Mouse (Mus musculus) CH12.LX (cell line): ENCODE measurements around the gene Parp3. TPM values are rescaled to one million over a fixed set of nuclear protein-coding genes. Genes with fewer than 3 reads are reported as not detected.

Experiments used
- DNase-seq: peaks from one replicate; pipeline ENCODE4 v3.0.0-alpha.2; 2013; ENCODE audit errors: extremely low read depth
- H3K27ac ChIP-seq: 2 replicates; pipeline ENCODE4 v1.5.1; 2012; ENCODE audit warnings: low read depth, mild to moderate bottlenecking, control low read depth, moderate library complexity; ENCODE audit not compliant: insufficient read depth
- H3K27me3 ChIP-seq: replicated peaks from 2 replicates; pipeline ENCODE3; 2012; ENCODE audit warnings: inconsistent platforms
- H3K36me3 ChIP-seq, 2 experiments: replicated peaks in 1 of 2; 2 replicates each; pipeline versions ENCODE3 to v1.6.1; 2012; ENCODE audit warnings: inconsistent platforms in 1 of 2, low read length in 1 of 2, mild to moderate bottlenecking in 1 of 2, mixed read lengths in 1 of 2, moderate library complexity in 1 of 2; ENCODE audit not compliant: control insufficient read depth in 1 of 2, insufficient read depth in 1 of 2
- H3K4me1 ChIP-seq, 2 experiments: 2 replicates each; pipeline ENCODE4 v1.6.1; 2012; ENCODE audit warnings: inconsistent platforms in 1 of 2, moderate library complexity in 1 of 2; ENCODE audit not compliant: insufficient read depth in 2 of 2, control insufficient read depth in 1 of 2
- H3K4me2 ChIP-seq: 2 replicates; pipeline ENCODE4 v1.6.1; 2012; ENCODE audit warnings: low read depth, mild to moderate bottlenecking, control low read depth; ENCODE audit not compliant: poor library complexity, insufficient read depth, severe bottlenecking
- H3K4me3 ChIP-seq, 3 experiments: fragments of 150-350 bp in 1 of 3; sonication (generic) in 1 of 3; replicated peaks in 1 of 3; 2 replicates each; pipeline versions ENCODE3 to v1.5.1; 2011 to 2012; ENCODE audit warnings: low read depth in 2 of 3, low read length in 2 of 3, mild to moderate bottlenecking in 2 of 3, moderate library complexity in 2 of 3, control low read depth in 1 of 3, improper control_type of control experiment in 1 of 3, inconsistent platforms in 1 of 3, mixed read lengths in 1 of 3; ENCODE audit not compliant: poor library complexity in 1 of 3
- H3K79me2 ChIP-seq: replicated peaks from 2 replicates; pipeline ENCODE4 v1.6.1; 2012; ENCODE audit warnings: mild to moderate bottlenecking, moderate library complexity; ENCODE audit not compliant: control insufficient read depth, poor library complexity, insufficient read depth, severe bottlenecking; ENCODE audit errors: extremely low read depth
- H3K9ac ChIP-seq: 2 replicates; pipeline ENCODE4 v1.6.1; 2012; ENCODE audit warnings: low read depth, mild to moderate bottlenecking, control low read depth, moderate library complexity; ENCODE audit not compliant: insufficient read depth
- H3K9me3 ChIP-seq: replicated peaks from 2 replicates; pipeline ENCODE3; 2012; ENCODE audit warnings: low read length, inconsistent platforms, mixed read lengths
- BHLHE40 ChIP-seq: IDR thresholded peaks from 2 replicates; pipeline ENCODE4 v1.6.1; 2011; ENCODE audit warnings: mild to moderate bottlenecking, low read depth, low read length, improper control_type of control experiment
- CHD1 ChIP-seq: IDR thresholded peaks from 2 replicates; pipeline ENCODE4 v1.6.1; 2012; ENCODE audit warnings: low read depth, low read length, improper control_type of control experiment, inconsistent platforms
- CHD2 ChIP-seq: IDR thresholded peaks from 2 replicates; pipeline ENCODE4 v1.6.1; 2011; ENCODE audit warnings: low read length, improper control_type of control experiment
- CTCF ChIP-seq, 2 experiments: IDR thresholded peaks in 1 of 2; conservative IDR thresholded peaks in 1 of 2; 2 replicates each; pipeline ENCODE4 v1.5.1; 2011 to 2012; ENCODE audit warnings: low read depth in 2 of 2, low read length in 2 of 2, improper control_type of control experiment in 1 of 2, inconsistent platforms in 1 of 2, mild to moderate bottlenecking in 1 of 2, moderate library complexity in 1 of 2
- E2F4 ChIP-seq: IDR thresholded peaks from 2 replicates; pipeline ENCODE4 v1.6.1; 2011; ENCODE audit warnings: low read depth, low read length, improper control_type of control experiment; ENCODE audit not compliant: insufficient replicate concordance
- ELF1 ChIP-seq: IDR thresholded peaks from 2 replicates; pipeline ENCODE4 v1.6.1; 2014; ENCODE audit warnings: low read depth, mild to moderate bottlenecking, inconsistent platforms, low read length, improper control_type of control experiment
- EP300 ChIP-seq: IDR thresholded peaks from 2 replicates; pipeline ENCODE4 v1.6.1; 2011; ENCODE audit warnings: low read length, improper control_type of control experiment
- GABPA ChIP-seq: IDR thresholded peaks from 2 replicates; pipeline ENCODE4 v1.6.1; 2012; ENCODE audit warnings: low read depth, low read length, improper control_type of control experiment, inconsistent platforms; ENCODE audit not compliant: insufficient replicate concordance
- IRF4 ChIP-seq: IDR thresholded peaks from 2 replicates; pipeline ENCODE4 v1.6.1; 2014; ENCODE audit warnings: low read depth, mild to moderate bottlenecking, inconsistent platforms, low read length, improper control_type of control experiment
- JUN ChIP-seq: IDR thresholded peaks from 2 replicates; pipeline ENCODE4 v1.6.1; 2011; ENCODE audit warnings: low read depth, mild to moderate bottlenecking, low read length, improper control_type of control experiment, moderate library complexity; ENCODE audit not compliant: insufficient read depth
- MAFK ChIP-seq: IDR thresholded peaks from 2 replicates; pipeline ENCODE4 v1.6.1; 2011; ENCODE audit warnings: low read length, improper control_type of control experiment; ENCODE audit not compliant: insufficient replicate concordance
- MAX ChIP-seq: IDR thresholded peaks from 2 replicates; pipeline ENCODE4 v1.6.1; 2011; ENCODE audit warnings: low read length, improper control_type of control experiment
- MAZ ChIP-seq: IDR thresholded peaks from 2 replicates; pipeline ENCODE4 v1.6.1; 2012; ENCODE audit warnings: low read depth, mild to moderate bottlenecking, inconsistent platforms, low read length, improper control_type of control experiment, moderate library complexity
- MEF2A ChIP-seq: IDR thresholded peaks from 2 replicates; pipeline ENCODE4 v1.6.1; 2014; ENCODE audit warnings: low read depth, mild to moderate bottlenecking, inconsistent platforms, low read length, improper control_type of control experiment, borderline replicate concordance
- MYC ChIP-seq: IDR thresholded peaks from 2 replicates; pipeline ENCODE4 v1.6.1; 2011; ENCODE audit warnings: low read depth, mild to moderate bottlenecking, improper control_type of control experiment, low read length
- NELFE ChIP-seq: IDR thresholded peaks from 2 replicates; pipeline ENCODE4 v1.6.1; 2011; ENCODE audit warnings: low read depth, low read length, improper control_type of control experiment
- NRF1 ChIP-seq: IDR thresholded peaks from 2 replicates; pipeline ENCODE4 v1.6.1; 2014; ENCODE audit warnings: low read depth, mild to moderate bottlenecking, inconsistent platforms, low read length, improper control_type of control experiment, moderate library complexity
- PAX5 ChIP-seq: IDR thresholded peaks from 2 replicates; pipeline ENCODE4 v1.6.1; 2012; ENCODE audit warnings: low read length, inconsistent platforms, mixed read lengths
- POLR2A ChIP-seq: IDR thresholded peaks from 2 replicates; pipeline ENCODE4 v1.6.1; 2011; ENCODE audit warnings: low read depth, mild to moderate bottlenecking, improper control_type of control experiment, low read length
- POLR2AphosphoS2 ChIP-seq: IDR thresholded peaks from 2 replicates; pipeline ENCODE4 v1.6.1; 2011; ENCODE audit warnings: low read depth, low read length, improper control_type of control experiment
- RAD21 ChIP-seq: IDR thresholded peaks from 2 replicates; pipeline ENCODE4 v1.6.1; 2011; ENCODE audit warnings: low read depth, mild to moderate bottlenecking, low read length, improper control_type of control experiment, moderate library complexity
- RCOR1 ChIP-seq: conservative IDR thresholded peaks from 2 replicates; pipeline ENCODE4 v1.6.1; 2012; ENCODE audit warnings: low read depth, mild to moderate bottlenecking, inconsistent platforms, low read length, improper control_type of control experiment
- SIN3A ChIP-seq: IDR thresholded peaks from 2 replicates; pipeline ENCODE4 v1.6.1; 2012; ENCODE audit warnings: low read length, improper control_type of control experiment, inconsistent platforms
- SMC3 ChIP-seq: IDR thresholded peaks from 2 replicates; pipeline ENCODE4 v1.6.1; 2011; ENCODE audit warnings: low read depth, low read length, improper control_type of control experiment
- TCF12 ChIP-seq: IDR thresholded peaks from 2 replicates; pipeline ENCODE4 v1.6.1; 2014; ENCODE audit warnings: low read depth, mild to moderate bottlenecking, inconsistent platforms, low read length, improper control_type of control experiment
- USF1 ChIP-seq: IDR thresholded peaks from 2 replicates; pipeline ENCODE4 v1.6.1; 2014; ENCODE audit warnings: low read depth, mild to moderate bottlenecking, inconsistent platforms, low read length, improper control_type of control experiment
- ZKSCAN1 ChIP-seq: IDR thresholded peaks from 2 replicates; pipeline ENCODE4 v1.6.1; 2012; ENCODE audit warnings: low read depth, inconsistent platforms, low read length, improper control_type of control experiment, borderline replicate concordance
- ZMIZ1 ChIP-seq: IDR thresholded peaks from 2 replicates; pipeline ENCODE4 v1.6.1; 2012; ENCODE audit warnings: low read depth, mild to moderate bottlenecking, inconsistent platforms, low read length, improper control_type of control experiment
- ZNF384 ChIP-seq: IDR thresholded peaks from 2 replicates; pipeline ENCODE4 v1.6.1; 2012; ENCODE audit warnings: low read depth, low read length, improper control_type of control experiment, inconsistent platforms
- dilution Hi-C: fragments of 300-500 bp; cut with MboI; formaldehyde crosslinking; loops from 2 replicates; pipeline ENCODE4 v1.14.3; 2020; ENCODE audit warnings: low sequenced_read_pairs; ENCODE audit not compliant: extremely low pct_unique_long_range_greater_than_20kb, extremely low pct_ligation_motif_present
- in situ Hi-C: fragments of 300-500 bp; cut with MboI; formaldehyde crosslinking; loops from 3 replicates; pipeline ENCODE4 v1.14.3; 2019; ENCODE audit warnings: low sequenced_read_pairs, low pct_ligation_motif_present, low pct_unique_long_range_greater_than_20kb, mixed read lengths
- polyA plus RNA-seq: library from polyadenylated mRNA; unstranded; fragments of >175 nt; gene quantifications from 2 replicates; pipeline ENCODE4 v1.2.1, GENCODE M21; 2012; ENCODE audit warnings: low read depth; ENCODE audit not compliant: insufficient read length
- total RNA-seq, 2 experiments: library from RNA; depleted of rRNA; stranded (reverse); fragments of 300-350 nt in 1 of 2; fragments of >200 nt in 1 of 2; gene quantifications; 2 replicates each; pipeline ENCODE4 v1.2.3; 2012 to 2014

Gene Parp3
- total and polyA plus RNA-seq, 3 experiments, result 10.3 to 24.6 (median 12.9) TPM

GRCm38 (mm10) chr9:106436566-106436965 lies 40.2 kb downstream of the Parp3 start:
- in situ Hi-C loops, result loop anchor here (5.0 kb wide), 1 partner anchor 41 kb away; the partner anchor contains the start of genes Parp3 and Rrp9
- peaks cover 11 to 47% of the 10 kb centered on the region in 2 experiments for H3K4me1 ChIP-seq

DNA sequence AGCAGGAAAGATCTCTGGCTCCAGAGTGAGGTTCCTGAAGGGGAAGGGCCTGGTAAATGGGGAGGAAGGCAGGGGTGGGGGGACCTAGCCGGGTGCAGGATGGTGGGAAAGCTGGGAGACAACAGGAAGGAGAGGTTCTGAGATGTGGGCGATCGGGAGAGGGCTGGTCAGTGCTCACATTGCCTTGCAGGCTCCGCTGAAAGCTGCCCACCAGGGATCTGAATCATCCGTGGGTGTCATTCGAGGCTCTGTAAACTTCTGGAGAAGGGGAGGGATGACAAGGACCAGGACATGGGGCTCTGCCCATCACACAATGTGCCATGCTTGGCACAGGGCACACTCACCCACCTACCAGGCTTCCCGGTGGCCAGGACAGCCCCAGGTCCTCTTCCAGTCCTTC lies 43.4 kb downstream of the Parp3 start:
- no peak overlapping the region for H3K4me3 ChIP-seq
- H3K9me3 ChIP-seq, result no peaks in the 10 kb centered on the region
- in situ Hi-C loops (no loop called here), dilution Hi-C loops (no loop called here)
- no peaks in the 10 kb centered on the region for H3K27me3 ChIP-seq
- H3K4me1 ChIP-seq, result peaks cover 13 to 52% of the 10 kb centered on the region in 2 experiments
- DNase-seq, result no peak
- TF ChIP-seq PAX5 (no peak), TCF12 (no peak), POLR2A (no peak; the same call in 1 of the 2 replicates), POLR2AphosphoS2 (no peak), MAZ (no peak), GABPA (no peak), ZMIZ1 (no peak), ZKSCAN1 (no peak), SIN3A (no peak), MAFK (no peak), E2F4 (no peak), NRF1 (no peak), CTCF (conservative IDR thresholded peaks at IDR 0.05 in 1 of 2, IDR thresholded peaks at IDR 0.05 in 1 of 2; ENCODE audit: low read depth in 2 of 2, low read length in 2 of 2) (no peak), SMC3 (no peak), EP300 (no peak), MEF2A (no peak), USF1 (no peak), RCOR1 (no peak)
- no peak overlapping the region for H3K9ac ChIP-seq
- H3K36me3 ChIP-seq, result peaks cover 49 to 63% of the 10 kb centered on the region in 2 experiments
- peaks cover 34% of the 10 kb centered on the region for H3K79me2 ChIP-seq
- H3K27ac ChIP-seq, result no peak overlapping the region
- H3K4me2 ChIP-seq, result no peak overlapping the region

More at GRCm38 (mm10) chr9:106436566-106436965, 40.2 kb downstream of the Parp3 start:
- Histone ChIP-seq H3K36me3 (peaks cover 37 to 62% of the 10 kb centered on the region in 2 experiments), H3K27ac (no peak overlapping the region), H3K27me3 (no peaks in the 10 kb centered on the region), H3K9me3 (no peaks in the 10 kb centered on the region), H3K79me2 (peaks cover 14% of the 10 kb centered on the region), H3K9ac (peak overlapping the region; percentile 15; the same call in 1 of the 2 replicates), H3K4me2 (peak overlapping the region; percentile 76), H3K4me3 (peak overlapping the region in 2 of 3 experiments; percentile 34 to 55)
- no peak for DNase-seq
- dilution Hi-C loops, result no loop called here
- TF ChIP-seq MAX (no peak), BHLHE40 (no peak), SMC3 (no peak), ELF1 (no peak), GABPA (no peak), ZNF384 (no peak), TCF12 (no peak), POLR2AphosphoS2 (no peak), CTCF (conservative IDR thresholded peaks at IDR 0.05 in 1 of 2, IDR thresholded peaks at IDR 0.05 in 1 of 2; ENCODE audit: low read depth in 2 of 2, low read length in 2 of 2) (no peak), NELFE (no peak), CHD2 (no peak), ZMIZ1 (no peak), MYC (no peak), RAD21 (no peak), CHD1 (no peak), USF1 (no peak), RCOR1 (no peak), EP300 (no peak), JUN (no peak), IRF4 (no peak)
